Mouse (Mus musculus) midbrain, embryonic 14.5 days (tissue): ENCODE data around the gene Slc9a1. TPM values are rescaled to one million over a fixed set of nuclear protein-coding genes. Genes with fewer than 3 reads are reported as not detected.

ENCODE experiments used
- ATAC-seq: fragments of 200-750 bp; cut with Nextera tagmentation; 2 replicates; pipeline ENCODE4 v1.8.0; 2017; ENCODE audit warnings: moderate number of reproducible peaks, moderate library complexity; ENCODE audit not compliant: low FRiP score, low TSS enrichment
- DNase-seq: peaks from one replicate; pipeline ENCODE4 v3.0.0-alpha.2; 2015
- H3K27ac ChIP-seq: fragments of 300-500 bp; sonication (generic); replicated peaks from 2 replicates; pipeline ENCODE4 v1.5.1; 2014; ENCODE audit warnings: mild to moderate bottlenecking, low read depth, low read length, moderate library complexity
- H3K27me3 ChIP-seq: fragments of 300-500 bp; sonication (generic); 2 replicates; pipeline ENCODE4 v1.6.1; 2014; ENCODE audit warnings: low read length, control low read depth, mixed read lengths; ENCODE audit not compliant: control insufficient read depth, insufficient read depth
- H3K36me3 ChIP-seq: fragments of 300-500 bp; sonication (generic); 2 replicates; pipeline ENCODE4 v1.6.1; 2014; ENCODE audit warnings: low read length, control low read depth; ENCODE audit not compliant: control insufficient read depth, insufficient read depth
- H3K4me1 ChIP-seq: fragments of 300-500 bp; sonication (generic); 2 replicates; pipeline ENCODE4 v1.6.1; 2014; ENCODE audit warnings: mild to moderate bottlenecking, antibody characterized with exemption, low read length, control low read depth; ENCODE audit not compliant: control insufficient read depth, insufficient read depth
- H3K4me2 ChIP-seq: fragments of 300-500 bp; sonication (generic); 2 replicates; pipeline ENCODE4 v1.6.1; 2014; ENCODE audit warnings: mild to moderate bottlenecking, low read length, moderate library complexity
- H3K4me3 ChIP-seq: fragments of 300-500 bp; sonication (generic); replicated peaks from 2 replicates; pipeline ENCODE4 v1.5.1; 2014; ENCODE audit warnings: low read depth, low read length
- H3K9ac ChIP-seq: fragments of 300-500 bp; sonication (generic); replicated peaks from 2 replicates; pipeline ENCODE4 v1.6.1; 2014; ENCODE audit warnings: mild to moderate bottlenecking, low read length, moderate library complexity
- H3K9me3 ChIP-seq: fragments of 300-500 bp; sonication (generic); 2 replicates; pipeline ENCODE4 v1.6.1; 2016; ENCODE audit warnings: low read length, control low read depth, mixed read lengths; ENCODE audit not compliant: control insufficient read depth
- WGBS: fragments of 180-500 bp; shearing (Covaris S2); extraction: QIAGEN DNeasy Blood & Tissue Kit; methylation state at CpG from one replicate; pipeline ENCODE4 v1.1.7; 2014; 5-methylcytosine and 5-hydroxymethylcytosine counted together
- polyA plus RNA-seq: library from polyadenylated mRNA; unstranded; fragments of >200 nt; fragmentation: Nextera tagmentation; extraction: Ambion mirVana; gene quantifications from 2 replicates; pipeline ENCODE4 v1.2.1, GENCODE M21; 2014

The Slc9a1 gene
- 8.2 and 8.3 TPM in 2 replicates for polyA plus RNA-seq

GRCm38 (mm10) chr4:133369553-133370297 lies at the start of gene Slc9a1:
TSS of gene Slc9a1 (plus strand) at chr4:133369706.
- Histone ChIP-seq H3K36me3 (no peaks in the 10 kb centered on the region), H3K9ac (peak within 1 kb of the TSS; percentile 91), H3K9me3 (no peaks in the 10 kb centered on the region), H3K4me2 (peak within 1 kb of the TSS; percentile 65), H3K27me3 (no peaks in the 10 kb centered on the region), H3K4me3 (peak within 1 kb of the TSS; percentile 81), H3K4me1 (peaks cover 29% of the 10 kb centered on the region), H3K27ac (peak within 1 kb of the TSS; percentile 86)
- ATAC-seq (peak; percentile 93), DNase-seq (peak; percentile 96)
- under 1% methylated on average over 40 of the region's 40 CpGs for WGBS

GRCm38 (mm10) chr4:133328129-133328528 lies 41.4 kb upstream of the Slc9a1 start:
- Histone ChIP-seq H3K4me2 (no peak overlapping the region), H3K4me3 (no peak overlapping the region), H3K4me1 (no peaks in the 10 kb centered on the region), H3K9ac (no peak overlapping the region), H3K36me3 (no peaks in the 10 kb centered on the region), H3K9me3 (no peaks in the 10 kb centered on the region), H3K27ac (no peak overlapping the region), H3K27me3 (no peaks in the 10 kb centered on the region)
- WGBS, result 94% methylated on average over 7 of the region's 7 CpGs
- no peak for DNase-seq
- ATAC-seq, result no peak

- Histone ChIP-seq H3K27ac (no peak overlapping the region), H3K9me3 (no peaks in the 10 kb centered on the region), H3K4me3 (no peak overlapping the region), H3K4me2 (no peak overlapping the region), H3K4me1 (no peaks in the 10 kb centered on the region), H3K36me3 (no peaks in the 10 kb centered on the region), H3K9ac (no peak overlapping the region), H3K27me3 (no peaks in the 10 kb centered on the region)
- 85% methylated on average over 4 of the region's 4 CpGs for WGBS
- no peak for ATAC-seq
- no peak for DNase-seq
Observed at GRCm38 (mm10) chr4:133330296-133330695, 39.2 kb upstream of the Slc9a1 start.

GRCm38 (mm10) chr4:133333306-133333705 lies 36.2 kb upstream of the Slc9a1 start:
- Histone ChIP-seq H3K36me3 (no peaks in the 10 kb centered on the region), H3K9me3 (no peaks in the 10 kb centered on the region), H3K4me1 (peaks cover 7% of the 10 kb centered on the region; the same call in 1 of the 2 replicates), H3K27ac (0 out of 2 replicates have a peak overlapping the region, but pooled peaks have one; percentile 4), H3K4me2 (no peak overlapping the region), H3K9ac (no peak overlapping the region), H3K4me3 (no peak overlapping the region), H3K27me3 (no peaks in the 10 kb centered on the region)
- ATAC-seq, result no peak
- no peak for DNase-seq
- WGBS, result 31% methylated on average over 6 of the region's 6 CpGs

- WGBS, result 11% methylated on average over 14 of the region's 14 CpGs
- DNase-seq (peak; percentile 23), ATAC-seq (no peak)
- no peak overlapping the region for H3K27ac ChIP-seq
- H3K4me3 ChIP-seq, result peak overlapping the region; percentile 94
- H3K9ac ChIP-seq, result peak overlapping the region; percentile 81
- H3K36me3 ChIP-seq, result no peaks in the 10 kb centered on the region
- no peaks in the 10 kb centered on the region for H3K9me3 ChIP-seq
- peaks cover 7% of the 10 kb centered on the region; the same call in 1 of the 2 replicates for H3K4me1 ChIP-seq
- no peaks in the 10 kb centered on the region; the same call in 1 of the 2 replicates for H3K27me3 ChIP-seq
- peak overlapping the region; percentile 77 for H3K4me2 ChIP-seq
Observed at GRCm38 (mm10) chr4:133337833-133338520, 31.5 kb upstream of the Slc9a1 start.

GRCm38 (mm10) chr4:133338521-133339095 lies 30.9 kb upstream of the Slc9a1 start:
- H3K27me3 ChIP-seq, result no peaks in the 10 kb centered on the region; the same call in 1 of the 2 replicates
- H3K36me3 ChIP-seq, result no peaks in the 10 kb centered on the region
- no peaks in the 10 kb centered on the region for H3K9me3 ChIP-seq
- ATAC-seq (peak; percentile 47), DNase-seq (no peak)
- peak overlapping the region; percentile 94 for H3K4me3 ChIP-seq
- WGBS, result under 1% methylated on average over 39 of the region's 39 CpGs
- peak overlapping the region; percentile 81 for H3K9ac ChIP-seq
- peaks cover 7% of the 10 kb centered on the region; the same call in 1 of the 2 replicates for H3K4me1 ChIP-seq
- H3K27ac ChIP-seq, result peak overlapping the region; percentile 82
- H3K4me2 ChIP-seq, result peak overlapping the region; percentile 77

- Histone ChIP-seq H3K4me2 (peak overlapping the region; percentile 77), H3K9me3 (no peaks in the 10 kb centered on the region), H3K36me3 (no peaks in the 10 kb centered on the region), H3K27me3 (no peaks in the 10 kb centered on the region; the same call in 1 of the 2 replicates), H3K4me1 (peaks cover 7% of the 10 kb centered on the region; the same call in 1 of the 2 replicates), H3K4me3 (peak overlapping the region; percentile 94), H3K9ac (peak overlapping the region; percentile 81), H3K27ac (peak overlapping the region; percentile 82)
- peak; percentile 96 for ATAC-seq
- WGBS, result under 1% methylated on average over 60 of the region's 60 CpGs
- peak; percentile 99 for DNase-seq
Observed at GRCm38 (mm10) chr4:133339148-133339749, 30.3 kb upstream of the Slc9a1 start.

- ATAC-seq, result no peak
- H3K9ac ChIP-seq, result no peak overlapping the region
- 80% methylated on average over 2 of the region's 2 CpGs for WGBS
- no peaks in the 10 kb centered on the region for H3K9me3 ChIP-seq
- no peaks in the 10 kb centered on the region for H3K36me3 ChIP-seq
- H3K4me2 ChIP-seq, result no peak overlapping the region
- H3K27me3 ChIP-seq, result no peaks in the 10 kb centered on the region; the same call in 1 of the 2 replicates
- H3K27ac ChIP-seq, result no peak overlapping the region
- no peak overlapping the region for H3K4me3 ChIP-seq
- H3K4me1 ChIP-seq, result peaks cover 7% of the 10 kb centered on the region; the same call in 1 of the 2 replicates
- no peak for DNase-seq
Observed at GRCm38 (mm10) chr4:133340217-133340616, 29.3 kb upstream of the Slc9a1 start.
